Mouse (Mus musculus): ENCODE results near the gene Cc2d1b. TPM values are rescaled to one million over a fixed set of nuclear protein-coding genes. Genes with fewer than 3 reads are reported as not detected.
A peak's percentile ranks its signal among the peaks of the same experiment; 100 is the strongest.

The Cc2d1b gene
- polyA plus RNA-seq (2012; rRNA removed): 41.8 and 48.0 TPM in 2 replicates

- peak; percentile 77 for TF ChIP-seq POLR2A (IDR thresholded peaks at IDR 0.05; ENCODE audit: extremely low read depth, insufficient read depth, low read length)
- no peak for TF ChIP-seq CTCF (IDR thresholded peaks at IDR 0.05; ENCODE audit: extremely low read depth, insufficient read depth, low read length)
- Histone ChIP-seq H3K4me1 (ENCODE audit: control insufficient read depth, insufficient read depth, low read length) (peaks cover 5% of the 10 kb centered on the region; the same call in 1 of the 2 replicates), H3K4me3 (ENCODE audit: insufficient read depth, low read length) (peak within 1 kb of the TSS; percentile 88), H3K27ac (ENCODE audit: insufficient read depth, low read length) (peak within 1 kb of the TSS; percentile 73)
Observed at GRCm38 (mm10) chr4:108619587-108620341, at the start of gene Cc2d1b. Cc2d1b (plus strand) TSS chr4:108619940.

DNA sequence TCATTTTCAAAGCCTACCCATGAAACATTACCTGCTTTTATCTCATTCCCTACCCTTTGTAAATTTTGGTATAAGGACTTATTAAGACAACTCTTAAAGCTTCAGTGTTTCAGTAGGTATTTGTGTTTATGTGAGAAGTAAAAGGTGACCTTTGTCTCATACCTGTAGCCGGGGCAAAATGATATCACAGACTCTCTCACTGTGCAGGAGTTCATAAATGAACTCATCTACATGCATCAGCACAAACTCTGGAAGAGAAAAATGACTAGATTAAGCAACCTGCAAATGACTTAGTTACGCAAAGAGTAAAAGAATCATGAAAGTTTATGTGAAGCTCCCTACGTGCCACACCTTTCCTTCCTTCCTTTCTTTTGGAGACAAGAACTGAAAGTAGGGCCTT lies 47.1 kb upstream of the Cc2d1b start:
- Histone ChIP-seq H3K27ac (ENCODE audit: insufficient read depth, low read length) (no peak overlapping the region), H3K4me3 (ENCODE audit: insufficient read depth, low read length) (no peak overlapping the region), H3K4me1 (ENCODE audit: control insufficient read depth, insufficient read depth, low read length) (no peaks in the 10 kb centered on the region)
- no peak for TF ChIP-seq CTCF (IDR thresholded peaks at IDR 0.05; ENCODE audit: extremely low read depth, insufficient read depth, low read length)
- no peak for TF ChIP-seq POLR2A (IDR thresholded peaks at IDR 0.05; ENCODE audit: extremely low read depth, insufficient read depth, low read length)

- H3K4me3 ChIP-seq (ENCODE audit: insufficient read depth, low read length): peak within 1 kb of the TSS; percentile 89
- TF ChIP-seq CTCF (IDR thresholded peaks at IDR 0.05; ENCODE audit: extremely low read depth, insufficient read depth, low read length): no peak
- TF ChIP-seq POLR2A (IDR thresholded peaks at IDR 0.05; ENCODE audit: extremely low read depth, insufficient read depth, low read length): peak; percentile 49
Observed at GRCm38 (mm10) chr4:108578840-108579742, 40.6 kb upstream of the Cc2d1b start, which contains the start of the genes Prpf38a and Orc1. Prpf38a (minus strand) TSS chr4:108579336. Orc1 (plus strand) TSS chr4:108579423.

DNA sequence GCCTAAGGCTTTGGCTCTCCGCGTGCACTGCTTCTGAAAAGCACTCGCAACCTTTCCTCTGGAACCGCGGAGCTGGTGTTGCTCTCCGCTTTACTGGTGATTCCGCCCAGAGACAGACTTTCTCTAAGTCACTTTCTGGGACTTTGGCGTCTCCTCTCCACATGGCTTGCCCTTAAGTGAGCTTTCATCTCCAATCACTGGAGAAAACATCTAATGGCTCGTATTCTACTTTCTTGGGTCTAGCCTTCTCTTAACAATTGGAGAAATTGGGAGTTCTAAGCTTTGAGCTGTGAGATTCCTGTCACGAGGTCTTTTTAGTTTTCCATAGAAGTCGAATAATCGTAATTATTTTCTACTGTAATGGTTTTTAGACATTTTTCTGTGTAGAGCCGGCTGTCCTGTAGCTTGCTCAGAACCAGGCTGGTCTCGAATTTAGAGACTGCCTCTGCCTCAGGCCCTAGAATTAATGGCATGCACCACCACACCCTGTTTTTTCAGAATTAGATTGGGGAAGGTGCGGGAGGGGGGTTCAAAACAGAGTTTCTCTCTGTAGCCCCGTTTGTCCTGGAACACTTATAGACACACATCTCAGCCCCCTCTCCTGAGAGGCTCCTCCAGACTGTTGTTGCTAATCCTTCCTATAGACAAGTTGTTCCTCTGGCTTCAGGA lies 39.9 kb upstream of the Cc2d1b start:
- peak overlapping the region; percentile 89 for H3K4me3 ChIP-seq (ENCODE audit: insufficient read depth, low read length)
- no peaks in the 10 kb centered on the region for H3K4me1 ChIP-seq (ENCODE audit: control insufficient read depth, insufficient read depth, low read length)
- TF ChIP-seq POLR2A (IDR thresholded peaks at IDR 0.05; ENCODE audit: extremely low read depth, insufficient read depth, low read length): no peak
- TF ChIP-seq CTCF (IDR thresholded peaks at IDR 0.05; ENCODE audit: extremely low read depth, insufficient read depth, low read length): no peak
- no peak overlapping the region for H3K27ac ChIP-seq (ENCODE audit: insufficient read depth, low read length)

More at GRCm38 (mm10) chr4:108578840-108579742, 40.6 kb upstream of the Cc2d1b start, which contains the start of the genes Prpf38a and Orc1:
- H3K27ac ChIP-seq (ENCODE audit: insufficient read depth, low read length): no peak within 1 kb of the TSS
- no peaks in the 10 kb centered on the region for H3K4me1 ChIP-seq (ENCODE audit: control insufficient read depth, insufficient read depth, low read length)

DNA sequence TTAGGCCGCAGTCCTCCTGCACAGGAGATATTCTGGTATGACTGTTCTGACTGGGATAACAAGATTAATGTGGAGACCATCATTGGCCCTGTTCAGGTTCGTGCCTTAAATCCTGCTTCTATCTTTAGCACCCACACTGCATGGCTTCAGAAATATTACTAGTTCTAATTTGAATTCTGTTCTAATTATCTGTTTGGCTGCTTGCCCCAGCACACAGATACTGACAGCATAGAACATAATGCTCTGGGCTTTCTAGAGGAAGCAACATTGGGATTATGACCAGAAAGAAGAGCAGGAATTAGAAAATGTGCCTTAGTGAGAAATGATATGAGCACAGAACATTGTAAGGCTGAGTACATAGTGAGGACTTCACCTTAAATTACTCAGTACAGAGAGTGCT lies 26.4 kb upstream of the Cc2d1b start:
- TF ChIP-seq POLR2A (IDR thresholded peaks at IDR 0.05; ENCODE audit: extremely low read depth, insufficient read depth, low read length) (no peak), CTCF (IDR thresholded peaks at IDR 0.05; ENCODE audit: extremely low read depth, insufficient read depth, low read length) (no peak)
- no peaks in the 10 kb centered on the region for H3K4me1 ChIP-seq (ENCODE audit: control insufficient read depth, insufficient read depth, low read length)
- no peak overlapping the region for H3K4me3 ChIP-seq (ENCODE audit: insufficient read depth, low read length)
- no peak overlapping the region for H3K27ac ChIP-seq (ENCODE audit: insufficient read depth, low read length)

- Histone ChIP-seq H3K4me1 (ENCODE audit: control insufficient read depth, insufficient read depth, low read length) (no peaks in the 10 kb centered on the region), H3K27ac (ENCODE audit: insufficient read depth, low read length) (no peak overlapping the region), H3K4me3 (ENCODE audit: insufficient read depth, low read length) (no peak overlapping the region)
- TF ChIP-seq CTCF (IDR thresholded peaks at IDR 0.05; ENCODE audit: extremely low read depth, insufficient read depth, low read length): no peak
- TF ChIP-seq POLR2A (IDR thresholded peaks at IDR 0.05; ENCODE audit: extremely low read depth, insufficient read depth, low read length): no peak
Observed at GRCm38 (mm10) chr4:108595785-108596184, 24.0 kb upstream of the Cc2d1b start.

DNA sequence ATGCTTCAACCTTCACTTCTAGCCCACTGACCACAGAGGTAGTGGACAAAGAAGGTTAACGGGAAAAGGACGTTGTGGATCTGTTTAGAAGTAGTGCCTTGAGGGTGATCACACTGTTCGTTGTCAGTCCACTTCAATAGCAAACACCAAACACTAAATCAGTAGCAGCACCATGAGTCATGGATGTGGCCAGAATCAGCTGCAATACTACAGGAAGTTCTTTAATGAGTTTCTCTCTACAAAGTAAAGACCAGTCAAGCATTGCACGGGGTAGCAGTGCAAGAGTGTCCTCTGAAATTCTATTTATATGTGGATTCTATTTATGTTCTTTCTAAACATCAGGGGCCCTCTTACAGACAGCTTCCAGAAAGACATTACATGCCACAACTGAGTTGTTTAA lies 21.4 kb upstream of the Cc2d1b start:
- TF ChIP-seq CTCF (IDR thresholded peaks at IDR 0.05; ENCODE audit: extremely low read depth, insufficient read depth, low read length) (no peak), POLR2A (IDR thresholded peaks at IDR 0.05; ENCODE audit: extremely low read depth, insufficient read depth, low read length) (no peak)
- Histone ChIP-seq H3K4me3 (ENCODE audit: insufficient read depth, low read length) (no peak overlapping the region), H3K4me1 (ENCODE audit: control insufficient read depth, insufficient read depth, low read length) (no peaks in the 10 kb centered on the region), H3K27ac (ENCODE audit: insufficient read depth, low read length) (no peak overlapping the region)

- TF ChIP-seq POLR2A (IDR thresholded peaks at IDR 0.05; ENCODE audit: extremely low read depth, insufficient read depth, low read length) (no peak), CTCF (IDR thresholded peaks at IDR 0.05; ENCODE audit: extremely low read depth, insufficient read depth, low read length) (no peak)
- Histone ChIP-seq H3K4me1 (ENCODE audit: control insufficient read depth, insufficient read depth, low read length) (no peaks in the 10 kb centered on the region), H3K4me3 (ENCODE audit: insufficient read depth, low read length) (no peak overlapping the region), H3K27ac (ENCODE audit: insufficient read depth, low read length) (no peak overlapping the region)
Observed at GRCm38 (mm10) chr4:108601870-108602269, 17.9 kb upstream of the Cc2d1b start.

- H3K4me1 ChIP-seq (ENCODE audit: control insufficient read depth, insufficient read depth, low read length): no peaks in the 10 kb centered on the region; the same call in 1 of the 2 replicates
Observed at GRCm38 (mm10) chr4:108608651-108609050, 11.1 kb upstream of the Cc2d1b start.

More at GRCm38 (mm10) chr4:108608651-108609050, 11.1 kb upstream of the Cc2d1b start:
- H3K4me3 ChIP-seq (ENCODE audit: insufficient read depth, low read length): no peak overlapping the region
- TF ChIP-seq POLR2A (IDR thresholded peaks at IDR 0.05; ENCODE audit: extremely low read depth, insufficient read depth, low read length) (no peak), CTCF (IDR thresholded peaks at IDR 0.05; ENCODE audit: extremely low read depth, insufficient read depth, low read length) (no peak)
- H3K27ac ChIP-seq (ENCODE audit: insufficient read depth, low read length): no peak overlapping the region
